Mouse (Mus musculus) CH12.LX (cell line): Measurements from ENCODE around the gene Lmod2.

ENCODE experiments used
- CTCF ChIP-seq, 2 experiments: IDR thresholded peaks in 1 of 2; conservative IDR thresholded peaks in 1 of 2; 2 replicates each; pipeline ENCODE4 v1.5.1; 2011 to 2012; ENCODE audit warnings: low read depth in 2 of 2, low read length in 2 of 2, improper control_type of control experiment in 1 of 2, inconsistent platforms in 1 of 2, mild to moderate bottlenecking in 1 of 2, moderate library complexity in 1 of 2
- JUN ChIP-seq: IDR thresholded peaks from 2 replicates; pipeline ENCODE4 v1.6.1; 2011; ENCODE audit warnings: low read depth, mild to moderate bottlenecking, low read length, improper control_type of control experiment, moderate library complexity; ENCODE audit not compliant: insufficient read depth
- MAZ ChIP-seq: IDR thresholded peaks from 2 replicates; pipeline ENCODE4 v1.6.1; 2012; ENCODE audit warnings: low read depth, mild to moderate bottlenecking, inconsistent platforms, low read length, improper control_type of control experiment, moderate library complexity
- POLR2A ChIP-seq: IDR thresholded peaks from 2 replicates; pipeline ENCODE4 v1.6.1; 2011; ENCODE audit warnings: low read depth, mild to moderate bottlenecking, improper control_type of control experiment, low read length
- RCOR1 ChIP-seq: conservative IDR thresholded peaks from 2 replicates; pipeline ENCODE4 v1.6.1; 2012; ENCODE audit warnings: low read depth, mild to moderate bottlenecking, inconsistent platforms, low read length, improper control_type of control experiment
- USF1 ChIP-seq: IDR thresholded peaks from 2 replicates; pipeline ENCODE4 v1.6.1; 2014; ENCODE audit warnings: low read depth, mild to moderate bottlenecking, inconsistent platforms, low read length, improper control_type of control experiment
- ZMIZ1 ChIP-seq: IDR thresholded peaks from 2 replicates; pipeline ENCODE4 v1.6.1; 2012; ENCODE audit warnings: low read depth, mild to moderate bottlenecking, inconsistent platforms, low read length, improper control_type of control experiment

- TF ChIP-seq ZMIZ1 (no peak), MAZ (no peak), JUN (no peak), CTCF (conservative IDR thresholded peaks at IDR 0.05 in 1 of 2, IDR thresholded peaks at IDR 0.05 in 1 of 2; ENCODE audit: low read depth in 2 of 2, low read length in 2 of 2) (peak; percentile 60 to 91), USF1 (no peak), POLR2A (no peak), RCOR1 (no peak)
Measured at GRCm38 (mm10) chr6:24627586-24628030, 30.0 kb downstream of the Lmod2 start.
